Mouse (Mus musculus): Measurements from ENCODE around the gene Cfl1. TPM values are rescaled to one million over a fixed set of nuclear protein-coding genes. Genes with fewer than 3 reads are reported as not detected.

Cfl1 gene
- 1,000 to 10,000 TPM; 3,119 to 3,710 TPM for polyA plus RNA-seq (2017; shearing (Covaris generic))

GRCm38 (mm10) chr19:5490313-5490897 is at the start of gene Cfl1:
Cfl1 (plus strand) TSS chr19:5490455.

GRCm38 (mm10) chr19:5447515-5448353 is 42.5 kb upstream of the Cfl1 start, which contains the start of gene Fosl1:
Fosl1 (plus strand) TSS chr19:5447547.

GRCm38 (mm10) chr19:5457746-5458442 is 32.4 kb upstream of the Cfl1 start, which contains the start of gene Ccdc85b:
Ccdc85b (minus strand) TSS chr19:5457894.

GRCm38 (mm10) chr19:5460465-5460911 is 29.8 kb upstream of the Cfl1 start, which contains the start of gene Fibp:
Fibp (plus strand) TSS chr19:5460615.

GRCm38 (mm10) chr19:5468374-5468773 is 21.9 kb upstream of the Cfl1 start, which contains the start of gene Ctsw:
Ctsw (minus strand) TSS chr19:5468507.

GRCm38 (mm10) chr19:5473720-5474119 is 16.5 kb upstream of the Cfl1 start, which contains the start of gene Efemp2:
Efemp2 (plus strand) TSS chr19:5473954.

GRCm38 (mm10) chr19:5487768-5488550 is 2.3 kb upstream of the Cfl1 start, which contains the start of gene Mus81:
Mus81 (minus strand) TSS chr19:5488402.

GRCm38 (mm10) chr19:5503687-5504086 is 13.4 kb downstream of the Cfl1 start, which contains the start of gene 1700020D05Rik:
1700020D05Rik (minus strand) TSS chr19:5503787.

GRCm38 (mm10) chr19:5510031-5511026 is 20.1 kb downstream of the Cfl1 start, which contains the start of gene Snx32:
Snx32 (minus strand) TSS chr19:5510538.

Other genes starting within 250 kb of the Cfl1 start
- gene Pacs1, start 217.3 kb upstream of the Cfl1 start, polyA plus RNA-seq (2017; shearing (Covaris generic)) = 100 to 1,000 TPM; 106 to 118 TPM
- 100 to 1,000 TPM; 329 to 399 TPM for gene Sf3b2, start 195.0 kb upstream of the Cfl1 start, polyA plus RNA-seq (2017; shearing (Covaris generic))
- gene Gal3st3, start 192.1 kb upstream of the Cfl1 start, polyA plus RNA-seq (2017; shearing (Covaris generic)) = under 1 TPM; 0.23 to 0.51 TPM
- not detected for gene Catsper1, start 154.7 kb upstream of the Cfl1 start, polyA plus RNA-seq (2017; shearing (Covaris generic))
- gene Cst6, start 140.9 kb upstream of the Cfl1 start, polyA plus RNA-seq (2017; shearing (Covaris generic)) = 1 to 10 TPM; 1.8 to 3.6 TPM
- 10 to 100 TPM; 54.9 to 70.9 TPM for gene Eif1ad, start 123.7 kb upstream of the Cfl1 start, polyA plus RNA-seq (2017; shearing (Covaris generic))
- 100 to 1,000 TPM; 233 to 287 TPM for gene Banf1, start 123.3 kb upstream of the Cfl1 start, polyA plus RNA-seq (2017; shearing (Covaris generic))
- gene Sart1, start 101.8 kb upstream of the Cfl1 start, polyA plus RNA-seq (2017; shearing (Covaris generic)) = 100 to 1,000 TPM; 200 to 224 TPM
- under 1 TPM; 0.61 to 0.80 TPM for gene Tsga10ip, start 87.9 kb upstream of the Cfl1 start, polyA plus RNA-seq (2017; shearing (Covaris generic))
- gene Drap1, start 65.5 kb upstream of the Cfl1 start, polyA plus RNA-seq (2017; shearing (Covaris generic)) = 100 to 1,000 TPM; 196 to 206 TPM
- 10 to 100 TPM; 27.7 to 34.4 TPM for gene AI837181, start 65.3 kb upstream of the Cfl1 start, polyA plus RNA-seq (2017; shearing (Covaris generic))
- gene Fosl1, start 42.9 kb upstream of the Cfl1 start, polyA plus RNA-seq (2017; shearing (Covaris generic)) = 1 to 10 TPM in 1 of 2 experiments, not detected in 1; 2.1 TPM
- gene Ccdc85b, start 32.6 kb upstream of the Cfl1 start, polyA plus RNA-seq (2017; shearing (Covaris generic)) = 10 to 100 TPM; 11.6 to 13.7 TPM
- 100 to 1,000 TPM; 133 to 135 TPM for gene Fibp, start 29.8 kb upstream of the Cfl1 start, polyA plus RNA-seq (2017; shearing (Covaris generic))
- gene Ctsw, start 21.9 kb upstream of the Cfl1 start, polyA plus RNA-seq (2017; shearing (Covaris generic)) = 100 to 1,000 TPM; 127 to 211 TPM
- 1 to 10 TPM; 1.1 to 2.2 TPM for gene Efemp2, start 16.5 kb upstream of the Cfl1 start, polyA plus RNA-seq (2017; shearing (Covaris generic))
- 10 to 100 TPM; 57.6 to 65.5 TPM for gene Mus81, start 2.1 kb upstream of the Cfl1 start, polyA plus RNA-seq (2017; shearing (Covaris generic))
- gene 1700020D05Rik, start 13.3 kb downstream of the Cfl1 start, polyA plus RNA-seq (2017; shearing (Covaris generic)) = under 1 TPM; 0.25 to 0.28 TPM
- gene Snx32, start 20.1 kb downstream of the Cfl1 start, polyA plus RNA-seq (2017; shearing (Covaris generic)) = 10 to 100 TPM; 17.2 to 20.0 TPM
- gene Ovol1, start 70.2 kb downstream of the Cfl1 start, polyA plus RNA-seq (2017; shearing (Covaris generic)) = 1 to 10 TPM in 1 of 2 experiments, under 1 TPM in 1; 0.20 to 4.2 TPM
- 10 to 100 TPM; 16.0 to 19.1 TPM for gene Ap5b1, start 77.6 kb downstream of the Cfl1 start, polyA plus RNA-seq (2017; shearing (Covaris generic))
- 100 to 1,000 TPM; 142 to 162 TPM for gene Rnaseh2c, start 111.4 kb downstream of the Cfl1 start, polyA plus RNA-seq (2017; shearing (Covaris generic))
- 10 to 100 TPM; 45.4 to 62.9 TPM for gene Kat5, start 119.8 kb downstream of the Cfl1 start, polyA plus RNA-seq (2017; shearing (Covaris generic))
- gene Rela, start 147.0 kb downstream of the Cfl1 start, polyA plus RNA-seq (2017; shearing (Covaris generic)) = 100 to 1,000 TPM; 169 to 173 TPM
- 100 to 1,000 TPM; 213 to 259 TPM for gene Sipa1, start 173.3 kb downstream of the Cfl1 start, polyA plus RNA-seq (2017; shearing (Covaris generic))
- gene Map3k11, start 198.3 kb downstream of the Cfl1 start, polyA plus RNA-seq (2017; shearing (Covaris generic)) = 10 to 100 TPM; 65.0 to 66.0 TPM
- 10 to 100 TPM; 44.8 to 55.5 TPM for gene Pcnx3, start 198.5 kb downstream of the Cfl1 start, polyA plus RNA-seq (2017; shearing (Covaris generic))
- gene Kcnk7, start 213.9 kb downstream of the Cfl1 start, polyA plus RNA-seq (2017; shearing (Covaris generic)) = 1 to 10 TPM; 1.9 to 6.6 TPM
- 10 to 100 TPM; 45.5 to 55.4 TPM for gene Ehbp1l1, start 235.9 kb downstream of the Cfl1 start, polyA plus RNA-seq (2017; shearing (Covaris generic))
- 100 to 1,000 TPM in 1 of 2 experiments, 10 to 100 TPM in 1; 97.2 to 103 TPM for gene Fam89b, start 239.2 kb downstream of the Cfl1 start, polyA plus RNA-seq (2017; shearing (Covaris generic))

All from inflammation-experienced regulatory T-cells (primary cell).